Mouse (Mus musculus) G1E (cell line): ENCODE data around the gene Def6.

Source experiments
- CTCF ChIP-seq: IDR thresholded peaks from 2 replicates; pipeline ENCODE4 v1.5.1; 2012; ENCODE audit warnings: low read depth, low read length, inconsistent platforms, mixed read lengths
- GATA1 ChIP-seq: IDR thresholded peaks from 2 replicates; pipeline ENCODE4 v1.6.1; 2012; ENCODE audit warnings: borderline replicate concordance, low read length, inconsistent platforms, mixed read lengths
- TAL1 ChIP-seq: conservative IDR thresholded peaks from 2 replicates; pipeline ENCODE4 v1.6.1; 2012; ENCODE audit warnings: low read depth, low read length, inconsistent platforms, mixed read lengths

DNA sequence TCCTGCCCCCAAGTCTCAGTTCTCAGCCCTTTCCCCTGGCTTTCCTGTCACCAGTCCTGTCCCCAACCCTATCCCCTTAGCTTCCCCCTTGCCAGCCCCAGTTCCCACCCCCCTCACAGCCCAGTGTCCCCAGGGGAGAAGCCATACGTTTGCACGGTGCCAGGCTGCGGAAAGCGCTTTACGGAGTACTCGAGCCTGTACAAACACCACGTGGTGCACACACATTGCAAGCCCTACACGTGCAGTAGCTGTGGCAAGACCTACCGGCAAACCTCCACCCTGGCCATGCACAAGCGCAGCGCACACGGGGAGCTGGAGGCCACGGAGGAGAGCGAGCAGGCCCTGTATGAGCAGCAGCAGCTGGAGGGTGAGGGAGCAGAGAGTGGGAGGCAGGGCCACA lies 5.6 kb upstream of the Def6 start:
- TF ChIP-seq GATA1 (no peak), TAL1 (no peak), CTCF (no peak)
